Mouse (Mus musculus): ENCODE results near the gene Naa38. TPM values are rescaled to one million over a fixed set of nuclear protein-coding genes. Genes with fewer than 3 reads are reported as not detected.

Naa38 gene
- polyA plus RNA-seq, 1 experiment, result 325 TPM

- H3K4me3 ChIP-seq (ENCODE audit: control insufficient read depth, low read depth, low read length), result peak overlapping the region; percentile 87
- H3K36me3 ChIP-seq (ENCODE audit: control insufficient read depth, insufficient read depth, low read length), result no peaks in the 10 kb centered on the region; the same call in 1 of the 2 replicates
- no peak for TF ChIP-seq CTCF (IDR thresholded peaks at IDR 0.05; ENCODE audit: control insufficient read depth, insufficient read depth, insufficient replicate concordance, low read depth, low read length)
- no peak for TF ChIP-seq POLR2A (IDR thresholded peaks at IDR 0.05; ENCODE audit: control insufficient read depth, low read depth, low read length)
- peaks cover 29% of the 10 kb centered on the region for H3K4me1 ChIP-seq (ENCODE audit: control insufficient read depth, insufficient read depth, low read length)
- H3K27ac ChIP-seq (ENCODE audit: control insufficient read depth, insufficient read depth, low read depth, low read length), result no peak overlapping the region
- no peaks in the 10 kb centered on the region for H3K27me3 ChIP-seq (ENCODE audit: control insufficient read depth, insufficient read depth, low read length)
Observed at GRCm38 (mm10) chr11:69401987-69402386, 6.7 kb downstream of the Naa38 start.

GRCm38 (mm10) chr11:69403691-69404594 lies 8.7 kb downstream of the Naa38 start:
- Histone ChIP-seq H3K4me1 (ENCODE audit: control insufficient read depth, insufficient read depth, low read length) (peaks cover 27% of the 10 kb centered on the region), H3K4me3 (ENCODE audit: control insufficient read depth, low read depth, low read length) (no peak overlapping the region; the same call in 1 of the 2 replicates), H3K27ac (ENCODE audit: control insufficient read depth, insufficient read depth, low read depth, low read length) (no peak overlapping the region), H3K36me3 (ENCODE audit: control insufficient read depth, insufficient read depth, low read length) (no peaks in the 10 kb centered on the region; the same call in 1 of the 2 replicates), H3K27me3 (ENCODE audit: control insufficient read depth, insufficient read depth, low read length) (no peaks in the 10 kb centered on the region)
- no peak for TF ChIP-seq CTCF (IDR thresholded peaks at IDR 0.05; ENCODE audit: control insufficient read depth, insufficient read depth, insufficient replicate concordance, low read depth, low read length)
- TF ChIP-seq POLR2A (IDR thresholded peaks at IDR 0.05; ENCODE audit: control insufficient read depth, low read depth, low read length), result no peak

- Histone ChIP-seq H3K27ac (ENCODE audit: control insufficient read depth, insufficient read depth, low read depth, low read length) (no peak overlapping the region), H3K4me1 (ENCODE audit: control insufficient read depth, insufficient read depth, low read length) (peaks cover 27% of the 10 kb centered on the region), H3K4me3 (ENCODE audit: control insufficient read depth, low read depth, low read length) (no peak overlapping the region), H3K27me3 (ENCODE audit: control insufficient read depth, insufficient read depth, low read length) (no peaks in the 10 kb centered on the region), H3K36me3 (ENCODE audit: control insufficient read depth, insufficient read depth, low read length) (no peaks in the 10 kb centered on the region; the same call in 1 of the 2 replicates)
- TF ChIP-seq CTCF (IDR thresholded peaks at IDR 0.05; ENCODE audit: control insufficient read depth, insufficient read depth, insufficient replicate concordance, low read depth, low read length), result no peak
- TF ChIP-seq POLR2A (IDR thresholded peaks at IDR 0.05; ENCODE audit: control insufficient read depth, low read depth, low read length), result no peak
Observed at GRCm38 (mm10) chr11:69404595-69405396, 9.5 kb downstream of the Naa38 start.

GRCm38 (mm10) chr11:69405397-69406200 lies 10.3 kb downstream of the Naa38 start:
- peaks cover 21% of the 10 kb centered on the region for H3K4me1 ChIP-seq (ENCODE audit: control insufficient read depth, insufficient read depth, low read length)
- no peaks in the 10 kb centered on the region for H3K27me3 ChIP-seq (ENCODE audit: control insufficient read depth, insufficient read depth, low read length)
- H3K27ac ChIP-seq (ENCODE audit: control insufficient read depth, insufficient read depth, low read depth, low read length), result no peak overlapping the region
- no peak for TF ChIP-seq CTCF (IDR thresholded peaks at IDR 0.05; ENCODE audit: control insufficient read depth, insufficient read depth, insufficient replicate concordance, low read depth, low read length)
- TF ChIP-seq POLR2A (IDR thresholded peaks at IDR 0.05; ENCODE audit: control insufficient read depth, low read depth, low read length), result no peak
- no peak overlapping the region for H3K4me3 ChIP-seq (ENCODE audit: control insufficient read depth, low read depth, low read length)
- no peaks in the 10 kb centered on the region; the same call in 1 of the 2 replicates for H3K36me3 ChIP-seq (ENCODE audit: control insufficient read depth, insufficient read depth, low read length)

GRCm38 (mm10) chr11:69406282-69406681 lies 11.0 kb downstream of the Naa38 start:
- peaks cover 21% of the 10 kb centered on the region for H3K4me1 ChIP-seq (ENCODE audit: control insufficient read depth, insufficient read depth, low read length)
- H3K4me3 ChIP-seq (ENCODE audit: control insufficient read depth, low read depth, low read length), result no peak overlapping the region
- TF ChIP-seq CTCF (IDR thresholded peaks at IDR 0.05; ENCODE audit: control insufficient read depth, insufficient read depth, insufficient replicate concordance, low read depth, low read length), result no peak
- TF ChIP-seq POLR2A (IDR thresholded peaks at IDR 0.05; ENCODE audit: control insufficient read depth, low read depth, low read length), result no peak
- H3K36me3 ChIP-seq (ENCODE audit: control insufficient read depth, insufficient read depth, low read length), result no peaks in the 10 kb centered on the region
- H3K27me3 ChIP-seq (ENCODE audit: control insufficient read depth, insufficient read depth, low read length), result no peaks in the 10 kb centered on the region
- no peak overlapping the region for H3K27ac ChIP-seq (ENCODE audit: control insufficient read depth, insufficient read depth, low read depth, low read length)

GRCm38 (mm10) chr11:69406867-69407723 lies 11.8 kb downstream of the Naa38 start:
- H3K27ac ChIP-seq (ENCODE audit: control insufficient read depth, insufficient read depth, low read depth, low read length), result no peak overlapping the region
- no peak overlapping the region for H3K4me3 ChIP-seq (ENCODE audit: control insufficient read depth, low read depth, low read length)
- no peak for TF ChIP-seq POLR2A (IDR thresholded peaks at IDR 0.05; ENCODE audit: control insufficient read depth, low read depth, low read length)
- TF ChIP-seq CTCF (IDR thresholded peaks at IDR 0.05; ENCODE audit: control insufficient read depth, insufficient read depth, insufficient replicate concordance, low read depth, low read length), result no peak
- H3K4me1 ChIP-seq (ENCODE audit: control insufficient read depth, insufficient read depth, low read length), result peaks cover 26% of the 10 kb centered on the region
- no peaks in the 10 kb centered on the region for H3K36me3 ChIP-seq (ENCODE audit: control insufficient read depth, insufficient read depth, low read length)
- H3K27me3 ChIP-seq (ENCODE audit: control insufficient read depth, insufficient read depth, low read length), result no peaks in the 10 kb centered on the region

Measured in testis, adult 2 months (tissue).